Mouse (Mus musculus) olfactory bulb, adult 2 months (tissue): ENCODE results near the gene Umad1.

Experiments
- CTCF ChIP-seq: fragments of 200-500 bp; IDR thresholded peaks from 2 replicates; pipeline ENCODE4 v1.5.1; 2012; ENCODE audit warnings: low read depth, mild to moderate bottlenecking, low read length, moderate library complexity; ENCODE audit not compliant: insufficient read depth
- POLR2A ChIP-seq: fragments of 200-500 bp; IDR thresholded peaks from 2 replicates; pipeline ENCODE4 v1.6.1; 2012; ENCODE audit warnings: mild to moderate bottlenecking, low read depth, low read length, moderate library complexity; ENCODE audit not compliant: insufficient read depth

GRCm38 (mm10) chr6:8465388-8465787, 206.3 kb downstream of the Umad1 start:
- TF ChIP-seq POLR2A (no peak), CTCF (no peak)
